ENCODE assay signal across 28 mouse cellular contexts in the genomic region with DNA sequence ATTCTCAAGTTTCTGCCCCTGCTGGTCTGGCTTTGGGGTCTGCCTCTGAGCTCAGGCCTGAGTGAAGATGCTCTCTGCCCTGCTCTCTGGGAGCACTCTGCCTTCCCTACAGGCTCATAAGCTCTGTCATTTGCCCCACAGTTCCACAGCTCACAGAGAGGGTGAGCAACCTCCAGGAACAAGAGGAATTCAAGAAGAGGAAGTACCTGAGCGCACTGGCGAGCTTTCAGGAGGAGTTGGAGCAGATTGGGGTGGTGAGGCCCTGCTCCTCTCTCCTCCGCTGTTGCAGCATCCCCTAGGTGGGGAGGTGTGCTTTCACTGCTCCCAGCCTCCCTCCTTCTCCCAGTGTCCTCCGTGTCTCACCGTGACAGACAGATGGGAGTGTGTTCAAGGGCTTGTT. TPM values are rescaled to one million over a fixed set of nuclear protein-coding genes. Genes with fewer than 3 reads are reported as not detected.
DNase-seq lines count a peak whose midpoint lies in the region; ATAC-seq lines count a peak whose summit lies in the region.
"Had no signal": no experiment of that assay in that cellular context is flagged by ENCODE, and none has a peak within 500 bp of the region (broad histone marks: within the 10 kb centered on the region; RNA-seq: fewer than 3 reads in every experiment).

No protein-coding gene starts in this region.

- H3K4me1 ChIP-seq in megakaryocyte, embryonic 14.5 days: 0 out of 2 replicates have a peak, but pooled peaks cover 3% of the 10 kb centered on the region
- H3K4me1 ChIP-seq: intestine, embryonic 15.5 days had no signal

- peak; percentile 67 for ATAC-seq in granulocyte monocyte progenitor cell, adult 5-6 weeks (replicated peaks; ENCODE audit: poor library complexity, severe bottlenecking)
- ATAC-seq: forebrain, embryonic 14.5 days; forebrain, postnatal 0 days; hindbrain, embryonic 16.5 days; intestine, embryonic 15.5 days had no signal

- no peaks in the 10 kb centered on the region for H3K36me3 ChIP-seq in megakaryocyte, embryonic 14.5 days (replicated peaks; ENCODE audit: low read length)
- H3K36me3 ChIP-seq: embryonic facial prominence, embryonic 12.5 days; embryonic facial prominence, embryonic 15.5 days; G1E; hindbrain, embryonic 10.5 days; hindbrain, embryonic 13.5 days; intestine, embryonic 15.5 days had no signal

- peaks cover 8% of the 10 kb centered on the region; the same call in 1 of the 2 replicates for H3K9me3 ChIP-seq in megakaryocyte, embryonic 14.5 days
- H3K9me3 ChIP-seq: embryonic facial prominence, embryonic 12.5 days; embryonic facial prominence, embryonic 15.5 days; G1E; hindbrain, embryonic 10.5 days; hindbrain, embryonic 13.5 days; intestine, embryonic 15.5 days had no signal

- H3K4me3 ChIP-seq in megakaryocyte, embryonic 14.5 days (replicated peaks): peak overlapping the region; percentile 42
- H3K4me3 ChIP-seq: embryonic facial prominence, embryonic 12.5 days; embryonic facial prominence, embryonic 15.5 days; heart, adult 2 months; hindbrain, embryonic 10.5 days; hindbrain, embryonic 13.5 days; intestine, embryonic 15.5 days had no signal

- peaks cover 66% of the 10 kb centered on the region for H3K27me3 ChIP-seq in megakaryocyte, embryonic 14.5 days (replicated peaks)
- H3K27me3 ChIP-seq: embryonic facial prominence, embryonic 15.5 days; intestine, embryonic 15.5 days had no signal

- peak; percentile 9 for DNase-seq in A20 (ENCODE audit: low read depth, low spot score)
- DNase-seq in thymus, postnatal 0 days (ENCODE audit: low spot score): no peak
- DNase-seq in adrenal gland, adult 2 months: no peak
- DNase-seq in gastrocnemius, adult 18-20 months (ENCODE audit: low spot score): no peak
- DNase-seq: adrenal gland, adult 8-10 months; adrenal gland, postnatal 25 days; B cell, adult 2 months; cerebellum, adult 11-12 months; cerebellum, adult 8-10 months; cerebellum, postnatal 10 days; cerebellum, postnatal 36 days; forebrain, postnatal 0 days; gastrocnemius, postnatal 25 days; heart, adult 2 months had no signal

RNA-seq across cellular contexts. Expression of gene Ccdc180, which starts 8.3 kb away (rescaled TPM):
- 0.32 and 1.4 TPM in 2 replicates for total RNA-seq in granulocyte monocyte progenitor cell, adult 5-6 weeks (2014; fragmentation: Nextera tagmentation)
- total RNA-seq in granulocyte monocyte progenitor cell, adult 5-6 weeks (2017): 0.17 and 0.31 TPM in 2 replicates
- 0.02 TPM in 1 of 2 replicates, not detected in the other for polyA plus RNA-seq in megakaryocyte, embryonic 14.5 days (2012; ENCODE audit: insufficient read depth, low replicate concordance)
- polyA plus RNA-seq in thymus, postnatal 0 days (2015; fragmentation: Nextera tagmentation; extraction: Ambion mirVana): 0.17 and 0.20 TPM in 2 replicates
- total RNA-seq in adrenal gland, adult 2 months (2021): under 1 TPM in 1 of 2 experiments, not detected in 1; 0.28 TPM
- polyA plus RNA-seq in adrenal gland, adult 2 months (2012; rRNA removed): not detected in 2 replicates
- total RNA-seq in gastrocnemius, adult 18-20 months (2021): not detected
- total RNA-seq: CH12.LX; gastrocnemius, adult 8-10 months; gastrocnemius, postnatal 25 days; heart, adult 2 months; heart, postnatal 25 days had no signal
- polyA plus RNA-seq: embryonic facial prominence, embryonic 12.5 days; G1E had no signal

RNA-seq across cellular contexts. Expression of gene Stra6l, which starts 49.9 kb away (rescaled TPM):
- 0.69 TPM in 1 of 2 replicates, not detected in the other for total RNA-seq in granulocyte monocyte progenitor cell, adult 5-6 weeks (2014; fragmentation: Nextera tagmentation)
- total RNA-seq in granulocyte monocyte progenitor cell, adult 5-6 weeks (2017): 0.09 and 0.10 TPM in 2 replicates
- not detected in 2 replicates for polyA plus RNA-seq in megakaryocyte, embryonic 14.5 days (2012; ENCODE audit: insufficient read depth, low replicate concordance)
- 0.14 and 0.21 TPM in 2 replicates for polyA plus RNA-seq in thymus, postnatal 0 days (2015; fragmentation: Nextera tagmentation; extraction: Ambion mirVana)
- 1 to 10 TPM in 1 of 2 experiments, not detected in 1; 1.0 TPM for total RNA-seq in adrenal gland, adult 2 months (2021)
- 0.17 and 0.66 TPM in 2 replicates for polyA plus RNA-seq in adrenal gland, adult 2 months (2012; rRNA removed)
- total RNA-seq in gastrocnemius, adult 18-20 months (2021): not detected
- total RNA-seq: CH12.LX; gastrocnemius, adult 8-10 months; gastrocnemius, postnatal 25 days; heart, adult 2 months; heart, postnatal 25 days had no signal
- polyA plus RNA-seq: G1E; heart, embryonic 11.5 days had no signal
